Mouse (Mus musculus) ES-Bruce4 (cell line): ENCODE data around the gene Dpp6.

ENCODE experiments used
- CTCF ChIP-seq: IDR thresholded peaks from one replicate; pipeline ENCODE4 v1.8.1; 2011; ENCODE audit warnings: low read depth, low read length
- POLR2A ChIP-seq: IDR thresholded peaks from one replicate; pipeline ENCODE4 v1.8.1; 2011; ENCODE audit warnings: low read length; ENCODE audit not compliant: insufficient read depth

GRCm38 (mm10) chr5:26932413-26933122 lies 115.6 kb downstream of the Dpp6 start:
- no peak for TF ChIP-seq POLR2A
- no peak for TF ChIP-seq CTCF
